Mouse (Mus musculus) hindbrain, embryonic 11.5 days (tissue): ENCODE measurements around the gene Cyb561. TPM values are rescaled to one million over a fixed set of nuclear protein-coding genes. Genes with fewer than 3 reads are reported as not detected.

Source experiments
- ATAC-seq: fragments of 200-750 bp; cut with Nextera tagmentation; 2 replicates; pipeline ENCODE4 v1.8.0; 2017; ENCODE audit warnings: mild to moderate bottlenecking, moderate TSS enrichment, moderate library complexity; ENCODE audit not compliant: low FRiP score
- DNase-seq: peaks from one replicate; pipeline ENCODE4 v3.0.0-alpha.2; 2015; ENCODE audit warnings: low spot score
- H3K27ac ChIP-seq: fragments of 300-500 bp; sonication (generic); 2 replicates; pipeline ENCODE4 v1.5.1; 2014; ENCODE audit warnings: mild to moderate bottlenecking, low read depth, low read length
- H3K27me3 ChIP-seq: fragments of 300-500 bp; sonication (generic); 2 replicates; pipeline ENCODE4 v1.6.1; 2014; ENCODE audit warnings: mild to moderate bottlenecking, low read length, moderate library complexity, mixed read lengths; ENCODE audit not compliant: control insufficient read depth, insufficient read depth
- H3K36me3 ChIP-seq: fragments of 300-500 bp; sonication (generic); 2 replicates; pipeline ENCODE4 v1.6.1; 2014; ENCODE audit warnings: mild to moderate bottlenecking, low read length, moderate library complexity, mixed read lengths; ENCODE audit not compliant: control insufficient read depth, insufficient read depth
- H3K4me1 ChIP-seq: fragments of 300-500 bp; sonication (generic); replicated peaks from 2 replicates; pipeline ENCODE4 v1.6.1; 2014; ENCODE audit warnings: low read length, mixed read lengths; ENCODE audit not compliant: control insufficient read depth, insufficient read depth
- H3K4me2 ChIP-seq: fragments of 300-500 bp; sonication (generic); replicated peaks from 2 replicates; pipeline ENCODE4 v1.6.1; 2014; ENCODE audit warnings: mild to moderate bottlenecking, low read depth, low read length
- H3K4me3 ChIP-seq: fragments of 300-500 bp; sonication (generic); 2 replicates; pipeline ENCODE4 v1.5.1; 2014; ENCODE audit warnings: low read depth, low read length
- H3K9ac ChIP-seq: fragments of 300-500 bp; sonication (generic); 2 replicates; pipeline ENCODE4 v1.6.1; 2014; ENCODE audit warnings: low read depth, low read length
- H3K9me3 ChIP-seq: fragments of 300-500 bp; sonication (generic); 2 replicates; pipeline ENCODE4 v1.6.1; 2016; ENCODE audit warnings: low read length; ENCODE audit not compliant: control insufficient read depth
- WGBS: fragments of 180-500 bp; shearing (Covaris S2); extraction: QIAGEN DNeasy Blood & Tissue Kit; methylation state at CpG from one replicate; pipeline ENCODE4 v1.1.7; 2014; 5-methylcytosine and 5-hydroxymethylcytosine counted together
- polyA plus RNA-seq: library from polyadenylated mRNA; unstranded; fragments of >200 nt; fragmentation: Nextera tagmentation; extraction: Ambion mirVana; gene quantifications from 2 replicates; pipeline ENCODE4 v1.2.1, GENCODE M21; 2014

Gene Cyb561
- polyA plus RNA-seq, 1 experiment from 2014 or later, result 17.6 TPM

DNA sequence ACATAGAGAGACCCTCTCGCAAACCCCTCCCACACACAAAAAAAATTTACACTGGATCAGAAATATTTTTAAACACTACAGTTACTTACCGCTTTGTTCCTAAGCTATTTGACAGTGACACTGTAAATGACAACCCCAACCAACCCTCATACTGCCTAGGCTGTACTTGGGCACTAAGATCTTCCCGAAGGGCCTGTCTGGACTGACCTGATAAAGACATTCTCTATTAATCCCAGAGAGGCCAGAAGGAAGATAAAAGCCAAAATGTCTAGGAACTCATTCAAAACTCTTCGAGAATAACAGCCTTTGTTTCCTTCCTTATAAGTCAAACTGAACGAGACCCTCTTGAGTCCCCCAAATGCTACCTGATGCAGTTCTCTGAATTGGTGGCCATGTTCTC, 31.9 kb downstream of the Cyb561 start:
- Histone ChIP-seq H3K4me1 (no peaks in the 10 kb centered on the region), H3K9me3 (no peaks in the 10 kb centered on the region), H3K4me2 (no peak overlapping the region), H3K27ac (no peak overlapping the region), H3K4me3 (no peak overlapping the region), H3K9ac (no peak overlapping the region), H3K27me3 (no peaks in the 10 kb centered on the region), H3K36me3 (no peaks in the 10 kb centered on the region)
- no peak for ATAC-seq
- WGBS, result 90% methylated on average over 5 of the region's 5 CpGs
- no peak for DNase-seq

DNA sequence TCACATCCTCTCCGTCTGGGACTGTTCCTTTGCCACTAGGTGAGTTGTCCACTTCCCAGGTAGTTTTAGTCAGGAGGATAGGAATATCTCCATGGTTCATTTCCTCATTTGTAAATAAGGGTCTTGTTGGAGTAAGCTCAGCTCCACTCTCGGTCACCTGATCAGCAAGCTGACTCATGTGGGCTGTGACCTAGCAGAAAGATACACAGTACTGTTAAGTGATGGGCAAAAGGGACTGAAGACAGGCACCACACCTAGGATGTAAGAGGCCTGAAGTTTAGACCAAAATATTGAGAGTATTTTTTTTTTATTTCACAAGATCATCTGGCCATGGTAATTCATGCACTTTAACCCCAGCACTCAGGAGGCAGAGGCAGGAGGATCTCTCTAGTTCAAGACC, 32.3 kb downstream of the Cyb561 start:
- WGBS, result 87% methylated on average over 2 of the region's 2 CpGs
- DNase-seq, result no peak
- Histone ChIP-seq H3K27me3 (no peaks in the 10 kb centered on the region), H3K27ac (no peak overlapping the region), H3K4me3 (no peak overlapping the region), H3K4me2 (no peak overlapping the region), H3K4me1 (no peaks in the 10 kb centered on the region), H3K9ac (no peak overlapping the region), H3K9me3 (no peaks in the 10 kb centered on the region), H3K36me3 (no peaks in the 10 kb centered on the region)
- no peak for ATAC-seq

DNA sequence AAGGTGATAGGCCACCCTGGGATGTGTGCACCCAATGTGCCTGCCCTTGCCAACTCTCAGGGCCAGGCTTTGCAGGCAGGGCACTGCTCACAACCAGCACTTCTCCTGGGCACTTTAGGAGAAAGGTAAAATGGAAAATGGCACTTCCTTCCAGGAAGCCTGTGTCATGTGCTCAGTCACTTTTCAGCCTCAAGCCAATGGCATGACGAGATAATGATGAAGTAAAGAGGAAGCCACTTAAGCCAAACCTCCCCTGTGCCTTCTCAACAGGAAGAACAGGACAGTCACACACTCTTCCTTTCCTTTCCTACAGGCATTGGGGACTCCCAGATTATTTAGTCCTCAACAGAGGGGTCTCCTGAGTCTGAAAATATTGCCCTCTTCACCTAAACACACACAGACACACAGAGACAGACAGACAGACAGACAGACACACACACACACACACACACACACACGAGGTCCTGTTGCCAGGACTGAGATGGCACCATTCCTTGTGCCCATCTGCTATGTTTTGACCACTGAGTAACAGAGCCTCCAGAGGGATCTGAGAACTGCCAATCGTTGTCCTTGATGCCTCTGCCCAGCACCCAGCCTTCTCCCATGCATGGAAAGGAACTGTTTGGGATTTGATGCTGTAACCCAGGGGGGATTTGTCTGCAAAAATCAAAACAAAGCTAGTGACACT, 32.9 kb downstream of the Cyb561 start:
- Histone ChIP-seq H3K9ac (no peak overlapping the region), H3K4me2 (no peak overlapping the region), H3K4me1 (no peaks in the 10 kb centered on the region), H3K9me3 (no peaks in the 10 kb centered on the region), H3K27me3 (no peaks in the 10 kb centered on the region), H3K27ac (no peak overlapping the region), H3K36me3 (no peaks in the 10 kb centered on the region), H3K4me3 (no peak overlapping the region)
- ATAC-seq, result no peak
- DNase-seq, result no peak
- 81% methylated on average over 3 of the region's 3 CpGs for WGBS

DNA sequence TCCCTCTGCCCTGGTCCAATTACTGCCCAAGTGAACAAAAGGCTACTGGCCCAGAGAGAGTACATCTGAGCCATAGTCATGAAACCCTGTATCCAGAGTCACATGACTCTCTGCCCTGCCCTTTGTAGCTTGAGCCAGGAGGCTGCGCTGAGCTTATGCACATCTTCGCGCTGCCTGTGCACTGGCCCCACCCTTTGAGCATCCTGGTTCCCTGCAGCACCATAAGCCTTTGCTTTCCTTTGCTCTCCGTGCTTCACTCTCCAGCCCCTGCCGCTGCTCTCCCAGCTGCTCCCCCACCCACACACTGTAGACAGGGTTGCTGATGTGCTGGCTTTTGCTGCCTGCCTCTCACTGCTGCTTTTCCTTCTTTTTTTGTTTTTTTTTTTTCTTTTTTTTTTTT, 39.6 kb downstream of the Cyb561 start:
- H3K9me3 ChIP-seq, result no peaks in the 10 kb centered on the region
- H3K27ac ChIP-seq, result no peak overlapping the region
- 50% methylated on average over 5 of the region's 5 CpGs for WGBS
- H3K4me3 ChIP-seq, result no peak overlapping the region
- H3K9ac ChIP-seq, result no peak overlapping the region
- H3K27me3 ChIP-seq, result no peaks in the 10 kb centered on the region
- no peaks in the 10 kb centered on the region for H3K4me1 ChIP-seq
- no peaks in the 10 kb centered on the region for H3K36me3 ChIP-seq
- H3K4me2 ChIP-seq, result no peak overlapping the region
- ATAC-seq, result no peak
- DNase-seq, result no peak

DNA sequence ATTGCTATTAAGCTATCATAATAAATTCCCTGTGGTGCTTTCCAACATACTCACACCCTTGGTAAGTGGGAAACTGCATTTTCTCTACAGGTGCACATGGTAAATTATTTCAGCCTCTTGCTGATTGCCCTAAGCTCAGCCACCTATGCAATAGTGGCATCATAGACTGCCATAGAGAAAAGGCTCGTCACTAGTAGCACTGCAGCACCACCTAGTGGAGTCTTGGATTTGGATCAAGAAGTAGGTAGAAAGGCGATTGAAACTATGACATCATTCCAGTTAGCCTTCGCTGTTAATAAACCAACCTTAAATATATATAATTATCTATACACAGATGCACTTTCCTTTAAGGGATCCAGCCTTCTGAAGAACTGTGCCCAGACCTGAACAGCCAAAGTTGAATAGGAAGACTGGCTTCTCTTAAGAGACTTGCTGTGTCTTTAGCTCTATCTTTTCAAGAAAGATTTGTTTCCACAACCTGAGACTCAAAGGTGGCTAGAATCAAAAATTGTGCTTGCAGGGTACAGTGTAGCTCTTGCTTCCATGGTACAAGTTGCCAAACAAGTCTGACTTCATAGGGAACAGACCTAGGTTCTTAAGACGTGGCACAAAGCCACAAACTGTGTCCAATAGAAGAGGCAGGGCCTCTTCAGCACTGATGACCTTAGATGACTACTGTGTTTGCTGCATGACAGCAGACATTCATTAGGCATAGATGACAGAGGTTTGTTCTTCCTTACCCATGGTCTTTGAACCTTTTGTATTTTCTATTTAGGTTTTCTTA, 41.4 kb downstream of the Cyb561 start:
- H3K27me3 ChIP-seq, result no peaks in the 10 kb centered on the region
- DNase-seq, result peak; percentile 84
- no peak overlapping the region for H3K4me2 ChIP-seq
- no peaks in the 10 kb centered on the region for H3K4me1 ChIP-seq
- no peak overlapping the region for H3K4me3 ChIP-seq
- no peak overlapping the region for H3K27ac ChIP-seq
- H3K9me3 ChIP-seq, result no peaks in the 10 kb centered on the region
- no peak overlapping the region for H3K9ac ChIP-seq
- no peaks in the 10 kb centered on the region for H3K36me3 ChIP-seq
- WGBS, result 39% methylated on average over 4 of the region's 4 CpGs
- ATAC-seq, result no peak

DNA sequence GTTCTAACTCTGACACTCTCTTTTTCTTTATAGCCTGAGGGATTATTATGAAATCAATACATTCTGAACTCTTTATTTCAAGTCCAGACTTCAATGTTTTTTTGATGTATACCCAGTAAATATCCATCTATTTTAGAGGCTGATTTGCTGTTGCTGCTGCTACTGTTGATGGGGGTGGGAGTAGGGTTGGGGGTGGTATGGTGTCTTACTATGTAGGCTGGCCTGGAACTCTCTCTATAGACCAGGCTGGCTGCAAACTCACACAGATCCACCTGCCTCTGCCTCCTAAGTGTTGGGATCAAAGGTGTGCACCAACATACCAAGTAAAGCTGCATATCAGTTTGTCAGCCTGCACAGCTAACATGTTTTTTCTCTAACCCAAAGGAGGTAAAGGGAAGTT, 42.0 kb downstream of the Cyb561 start:
- Histone ChIP-seq H3K4me2 (no peak overlapping the region), H3K9me3 (no peaks in the 10 kb centered on the region), H3K4me3 (no peak overlapping the region), H3K27ac (no peak overlapping the region), H3K9ac (no peak overlapping the region), H3K36me3 (no peaks in the 10 kb centered on the region), H3K4me1 (no peaks in the 10 kb centered on the region), H3K27me3 (no peaks in the 10 kb centered on the region)
- ATAC-seq (no peak), DNase-seq (no peak)

DNA sequence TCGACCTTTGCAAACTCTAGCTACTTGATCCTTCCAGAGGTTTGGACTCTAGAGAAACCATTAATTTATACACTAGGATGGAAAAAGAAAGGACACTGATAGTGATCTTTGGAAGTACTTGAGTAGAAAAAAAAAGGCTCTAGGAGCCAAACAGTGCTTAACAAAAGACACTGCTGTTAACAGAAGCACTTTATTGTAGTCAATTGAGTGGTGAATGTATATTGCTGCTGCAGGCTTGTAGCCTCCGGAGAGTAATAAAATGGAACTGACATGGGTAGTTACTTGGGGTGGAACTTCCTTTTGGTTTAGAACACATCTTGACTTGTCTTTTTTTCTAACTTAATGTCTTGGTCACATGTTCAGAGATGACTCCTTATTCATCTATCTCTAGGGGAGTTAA, 43.5 kb downstream of the Cyb561 start:
- no peaks in the 10 kb centered on the region for H3K4me1 ChIP-seq
- ATAC-seq, result no peak
- 65% methylated on average over 2 of the region's 2 CpGs for WGBS

DNA sequence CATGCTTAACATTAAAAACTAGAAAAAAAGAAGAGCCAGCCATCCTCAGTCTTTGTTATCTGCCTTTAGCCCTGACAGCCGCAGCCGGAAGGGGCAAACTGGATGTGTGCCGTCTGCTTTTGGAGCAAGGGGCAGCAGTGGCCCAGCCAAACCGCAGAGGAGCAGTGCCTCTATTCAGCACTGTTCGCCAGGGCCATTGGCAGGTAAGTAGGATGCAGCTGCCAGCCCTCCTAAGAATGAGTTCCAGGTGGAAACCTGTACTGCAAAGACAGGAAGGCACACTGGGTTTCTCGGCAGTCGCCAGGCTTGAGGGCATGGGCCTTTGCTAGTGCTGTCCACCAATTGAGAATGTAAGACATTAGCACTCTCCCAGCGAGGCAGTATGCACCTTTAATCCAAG, 44.2 kb downstream of the Cyb561 start:
- no peaks in the 10 kb centered on the region for H3K36me3 ChIP-seq

More for the DNA sequence above, 43.5 kb downstream of the Cyb561 start:
- no peak overlapping the region for H3K4me2 ChIP-seq
- no peak overlapping the region for H3K9ac ChIP-seq
- H3K36me3 ChIP-seq, result no peaks in the 10 kb centered on the region
- no peaks in the 10 kb centered on the region for H3K27me3 ChIP-seq
- DNase-seq, result no peak
- no peak overlapping the region for H3K4me3 ChIP-seq
- H3K9me3 ChIP-seq, result no peaks in the 10 kb centered on the region
- no peak overlapping the region for H3K27ac ChIP-seq

DNA sequence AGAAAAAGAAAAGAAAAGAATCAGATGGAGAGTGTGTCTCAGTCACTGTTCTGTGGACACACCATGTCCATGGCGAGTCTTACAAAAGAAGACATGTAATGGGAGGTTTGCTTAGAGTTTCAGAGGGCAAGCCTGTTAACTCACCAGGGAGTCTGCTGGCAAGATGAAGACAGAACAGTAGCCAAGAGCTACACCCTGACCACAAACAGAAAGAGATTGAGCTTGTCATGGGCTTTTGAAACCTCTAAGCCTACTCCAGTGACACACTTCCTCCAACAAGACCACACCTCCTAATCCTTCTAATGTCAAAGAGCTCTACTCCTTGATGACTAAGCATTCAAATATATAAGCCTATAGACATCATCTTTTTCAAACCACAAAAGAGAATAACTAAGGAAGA, 45.8 kb downstream of the Cyb561 start:
- ATAC-seq (no peak), DNase-seq (no peak)
- WGBS, result 87% methylated on average over 1 of the region's 1 CpGs
- Histone ChIP-seq H3K27ac (no peak overlapping the region), H3K9ac (no peak overlapping the region), H3K4me3 (no peak overlapping the region), H3K9me3 (no peaks in the 10 kb centered on the region), H3K27me3 (no peaks in the 10 kb centered on the region), H3K4me1 (no peaks in the 10 kb centered on the region), H3K4me2 (no peak overlapping the region), H3K36me3 (no peaks in the 10 kb centered on the region)

More for the DNA sequence above, 44.2 kb downstream of the Cyb561 start:
- no peaks in the 10 kb centered on the region for H3K4me1 ChIP-seq
- H3K9ac ChIP-seq, result no peak overlapping the region
- no peaks in the 10 kb centered on the region for H3K27me3 ChIP-seq
- H3K4me3 ChIP-seq, result no peak overlapping the region
- no peak for ATAC-seq
- no peak overlapping the region for H3K4me2 ChIP-seq
- no peaks in the 10 kb centered on the region for H3K9me3 ChIP-seq
- no peak overlapping the region for H3K27ac ChIP-seq
- DNase-seq, result no peak
- WGBS, result 88% methylated on average over 8 of the region's 8 CpGs
